Mouse (Mus musculus): ENCODE data around the gene Wwox.

DNA sequence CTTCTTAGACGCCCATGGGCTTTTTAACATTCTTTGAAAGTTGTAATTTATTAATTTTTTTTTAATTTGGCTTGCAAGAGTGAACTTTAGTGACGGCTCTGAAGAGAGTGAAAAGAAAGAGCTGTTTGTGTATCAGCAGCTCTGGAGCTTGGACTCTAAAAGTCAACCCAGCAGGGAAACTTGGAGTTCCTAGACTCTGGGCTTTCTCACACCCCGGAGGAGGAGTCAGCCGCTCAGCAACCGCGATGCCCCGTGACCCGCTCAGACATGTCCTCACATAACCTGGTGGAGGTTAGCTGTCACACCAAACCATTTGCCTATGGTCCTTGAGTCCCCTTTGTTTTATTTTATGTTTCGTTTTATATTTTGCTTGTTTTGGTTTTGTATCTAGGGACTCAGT, 354.2 kb downstream of the Wwox start:
- TF ChIP-seq POLR2A (IDR thresholded peaks at IDR 0.05; ENCODE audit: borderline replicate concordance, low read depth, low read length): no peak
- no peak for TF ChIP-seq CTCF (IDR thresholded peaks at IDR 0.05; ENCODE audit: low read depth, low read length)
